In genomic region chr8:77086036-77086435, GRCm38 (mm10) we compare ENCODE assay signal across 13 mouse cellular contexts.
DNase-seq lines count a peak whose midpoint lies in the region; ATAC-seq and TF ChIP-seq lines count a peak whose summit lies in the region.
"Had no signal": no experiment of that assay in that cellular context is flagged by ENCODE, and none has a peak within 500 bp of the region (broad histone marks: within the 10 kb centered on the region; RNA-seq: fewer than 3 reads in every experiment).

No protein-coding gene starts in this region.

- TF ChIP-seq CTCF in kidney, adult 2 months (conservative IDR thresholded peaks at IDR 0.05; ENCODE audit: insufficient read depth, insufficient read length, low read depth, low read length) = no peak
- TF ChIP-seq CTCF in left cerebral cortex, adult 2 months (IDR thresholded peaks at IDR 0.05) = no peak

- whole genome bisulfite sequencing in kidney, adult 2 months = 48% methylated on average over 8 of the region's 8 CpGs
- 65% methylated on average over 8 of the region's 8 CpGs for WGBS in kidney, embryonic 15.5 days
- 40% methylated on average over 8 of the region's 8 CpGs for WGBS in embryonic facial prominence, embryonic 14.5 days
- WGBS in heart, embryonic 12.5 days = 72% methylated on average over 8 of the region's 8 CpGs

- DNase-seq in kidney, adult 2 months = peak; percentile 11
- DNase-seq in embryonic facial prominence, embryonic 14.5 days (ENCODE audit: low spot score) = peak; percentile 89
- peak; percentile 17 to 26 for DNase-seq in left cerebral cortex, adult 2 months (ENCODE audit: extremely low spot score in 1 of 2, low spot score in 2 of 2)
- peak; percentile 7 for DNase-seq in right cerebral cortex, postnatal 14 days
- no peak for DNase-seq in heart, postnatal 10 days
- DNase-seq: kidney, adult 9 months; lung, adult 18-20 months; thymus, postnatal 25 days had no signal

- H3K9me3 ChIP-seq in kidney, embryonic 15.5 days (replicated peaks) = no peaks in the 10 kb centered on the region
- H3K9me3 ChIP-seq in embryonic facial prominence, embryonic 14.5 days (ENCODE audit: control insufficient read depth, low read length) = no peaks in the 10 kb centered on the region
- no peaks in the 10 kb centered on the region for H3K9me3 ChIP-seq in heart, embryonic 12.5 days (replicated peaks)
- H3K9me3 ChIP-seq: heart, embryonic 13.5 days; hindbrain, embryonic 15.5 days; stomach, embryonic 15.5 days had no signal

- no peak overlapping the region for H3K4me3 ChIP-seq in kidney, adult 2 months (ENCODE audit: insufficient read depth, low read depth, low read length)
- H3K4me3 ChIP-seq in kidney, embryonic 15.5 days (replicated peaks) = no peak overlapping the region
- no peak overlapping the region for H3K4me3 ChIP-seq in embryonic facial prominence, embryonic 14.5 days (ENCODE audit: low read depth, low read length)
- H3K4me3 ChIP-seq in left cerebral cortex, adult 2 months = no peak overlapping the region
- H3K4me3 ChIP-seq in heart, embryonic 12.5 days = no peak overlapping the region
- H3K4me3 ChIP-seq: heart, embryonic 13.5 days; hindbrain, embryonic 15.5 days; stomach, embryonic 15.5 days had no signal

- no peak overlapping the region for H3K4me2 ChIP-seq in kidney, embryonic 15.5 days
- peak overlapping the region; percentile 5; the same call in 1 of the 2 replicates for H3K4me2 ChIP-seq in embryonic facial prominence, embryonic 14.5 days (ENCODE audit: low read depth, low read length)
- H3K4me2 ChIP-seq in heart, embryonic 12.5 days = no peak overlapping the region
- H3K4me2 ChIP-seq: heart, embryonic 13.5 days; hindbrain, embryonic 15.5 days; stomach, embryonic 15.5 days had no signal

- H3K27me3 ChIP-seq in kidney, adult 2 months (replicated peaks; ENCODE audit: control insufficient read depth, insufficient read depth, low read length) = no peaks in the 10 kb centered on the region
- H3K27me3 ChIP-seq in kidney, embryonic 15.5 days = no peaks in the 10 kb centered on the region
- H3K27me3 ChIP-seq in embryonic facial prominence, embryonic 14.5 days (replicated peaks; ENCODE audit: control insufficient read depth, insufficient read depth, low read length) = no peaks in the 10 kb centered on the region
- H3K27me3 ChIP-seq in heart, embryonic 12.5 days (replicated peaks) = no peaks in the 10 kb centered on the region
- H3K27me3 ChIP-seq: heart, embryonic 13.5 days; hindbrain, embryonic 15.5 days; stomach, embryonic 15.5 days had no signal

- TF ChIP-seq POLR2A in kidney, adult 2 months (IDR thresholded peaks at IDR 0.05; ENCODE audit: low read depth, low read length) = no peak

- H3K9ac ChIP-seq in kidney, embryonic 15.5 days = no peak overlapping the region
- H3K9ac ChIP-seq in embryonic facial prominence, embryonic 14.5 days (ENCODE audit: low read depth, low read length) = no peak overlapping the region
- no peak overlapping the region for H3K9ac ChIP-seq in heart, embryonic 12.5 days
- H3K9ac ChIP-seq: heart, embryonic 13.5 days; hindbrain, embryonic 15.5 days; stomach, embryonic 15.5 days had no signal

- H3K4me1 ChIP-seq in kidney, adult 2 months (ENCODE audit: control insufficient read depth, insufficient read depth, low read length) = no peaks in the 10 kb centered on the region
- no peaks in the 10 kb centered on the region for H3K4me1 ChIP-seq in kidney, embryonic 15.5 days
- H3K4me1 ChIP-seq in embryonic facial prominence, embryonic 14.5 days (ENCODE audit: control insufficient read depth, insufficient read depth, low read length) = peaks cover 12% of the 10 kb centered on the region
- no peaks in the 10 kb centered on the region for H3K4me1 ChIP-seq in heart, embryonic 12.5 days (replicated peaks)
- H3K4me1 ChIP-seq: heart, embryonic 13.5 days; hindbrain, embryonic 15.5 days; stomach, embryonic 15.5 days had no signal

- 0 out of 2 replicates have a peak overlapping the region, but pooled peaks have one; percentile 9 for H3K27ac ChIP-seq in kidney, adult 2 months (ENCODE audit: insufficient read depth, low read depth, low read length)
- H3K27ac ChIP-seq in kidney, embryonic 15.5 days = no peak overlapping the region
- no peak overlapping the region for H3K27ac ChIP-seq in embryonic facial prominence, embryonic 14.5 days (replicated peaks; ENCODE audit: low read depth, low read length)
- H3K27ac ChIP-seq in left cerebral cortex, adult 2 months = no peak overlapping the region
- no peak overlapping the region for H3K27ac ChIP-seq in heart, embryonic 12.5 days (ENCODE audit: poor library complexity, severe bottlenecking)
- H3K27ac ChIP-seq: heart, embryonic 13.5 days; hindbrain, embryonic 15.5 days; stomach, embryonic 15.5 days had no signal

- ATAC-seq in kidney, embryonic 15.5 days (replicated peaks; ENCODE audit: low FRiP score) = no peak
- ATAC-seq in embryonic facial prominence, embryonic 14.5 days (ENCODE audit: low read depth) = 0 out of 2 replicates have a peak, but pooled peaks have one; percentile 47
- ATAC-seq in heart, embryonic 12.5 days (ENCODE audit: insufficient number of reproducible peaks, low FRiP score) = no peak

- no peaks in the 10 kb centered on the region for H3K36me3 ChIP-seq in kidney, adult 2 months (ENCODE audit: control insufficient read depth, insufficient read depth, low read length)
- H3K36me3 ChIP-seq in kidney, embryonic 15.5 days = no peaks in the 10 kb centered on the region
- H3K36me3 ChIP-seq in embryonic facial prominence, embryonic 14.5 days (ENCODE audit: control insufficient read depth, insufficient read depth, low read length) = no peaks in the 10 kb centered on the region
- no peaks in the 10 kb centered on the region for H3K36me3 ChIP-seq in heart, embryonic 12.5 days
- H3K36me3 ChIP-seq: heart, embryonic 13.5 days; hindbrain, embryonic 15.5 days; stomach, embryonic 15.5 days had no signal

- intact Hi-C loops in left cerebral cortex, adult 2 months (cut with DNase I) = no loop called here
- intact Hi-C loops in heart, postnatal 10 days (cut with DNase I) = no loop called here

Comparison
In these comparisons a context has a peak if more than half of its experiments do, and no peak if none do; other contexts are left out.
1. DNase-seq: peak in kidney, adult 2 months (single experiment), embryonic facial prominence, embryonic 14.5 days (single experiment), left cerebral cortex, adult 2 months (2 of 2) and right cerebral cortex, postnatal 14 days (single experiment); none in heart, postnatal 10 days (0 of 2).